Mouse (Mus musculus): Measurements from ENCODE around the gene Zfp831.

Zfp831 gene

GRCm38 (mm10) chr2:174643448-174644144 lies at the start of gene Zfp831:
Zfp831 (plus strand) TSS chr2:174643534.
- no peak for DNase-seq (ENCODE audit: low read depth)

- DNase-seq (ENCODE audit: low read depth), result no peak
Measured at GRCm38 (mm10) chr2:174594965-174595364, 48.4 kb upstream of the Zfp831 start.

GRCm38 (mm10) chr2:174595611-174596010 lies 47.7 kb upstream of the Zfp831 start:
- no peak for DNase-seq (ENCODE audit: low read depth)

- DNase-seq (ENCODE audit: low read depth), result no peak
Measured at GRCm38 (mm10) chr2:174596457-174596856, 46.9 kb upstream of the Zfp831 start.

- DNase-seq (ENCODE audit: low read depth), result peak; percentile 66
Measured at GRCm38 (mm10) chr2:174598451-174598850, 44.9 kb upstream of the Zfp831 start.

- DNase-seq (ENCODE audit: low read depth), result no peak
Measured at GRCm38 (mm10) chr2:174599071-174599635, 44.2 kb upstream of the Zfp831 start.

GRCm38 (mm10) chr2:174599853-174600271 lies 43.5 kb upstream of the Zfp831 start:
- DNase-seq (ENCODE audit: low read depth), result peak; percentile 36

GRCm38 (mm10) chr2:174601938-174602685 lies 41.2 kb upstream of the Zfp831 start:
- DNase-seq (ENCODE audit: low read depth), result peak; percentile 94

GRCm38 (mm10) chr2:174603321-174603720 lies 40.0 kb upstream of the Zfp831 start:
- peak; percentile 48 for DNase-seq (ENCODE audit: low read depth)

- no peak for DNase-seq (ENCODE audit: low read depth)
Measured at GRCm38 (mm10) chr2:174605020-174605419, 38.3 kb upstream of the Zfp831 start.

GRCm38 (mm10) chr2:174605442-174606087 lies 37.8 kb upstream of the Zfp831 start:
- peak; percentile 28 for DNase-seq (ENCODE audit: low read depth)

- no peak for DNase-seq (ENCODE audit: low read depth)
Measured at GRCm38 (mm10) chr2:174606376-174606775, 37.0 kb upstream of the Zfp831 start.

- no peak for DNase-seq (ENCODE audit: low read depth)
Measured at GRCm38 (mm10) chr2:174609892-174610291, 33.4 kb upstream of the Zfp831 start.

GRCm38 (mm10) chr2:174612386-174613063 lies 30.8 kb upstream of the Zfp831 start:
- DNase-seq (ENCODE audit: low read depth), result peak; percentile 69

- peak; percentile 53 for DNase-seq (ENCODE audit: low read depth)
Measured at GRCm38 (mm10) chr2:174613221-174613620, 30.1 kb upstream of the Zfp831 start.

GRCm38 (mm10) chr2:174613921-174614441 lies 29.4 kb upstream of the Zfp831 start:
- peak; percentile 81 for DNase-seq (ENCODE audit: low read depth)

GRCm38 (mm10) chr2:174621881-174622280 lies 21.5 kb upstream of the Zfp831 start:
- no peak for DNase-seq (ENCODE audit: low read depth)

- no peak for DNase-seq (ENCODE audit: low read depth)
Measured at GRCm38 (mm10) chr2:174624430-174624829, 18.9 kb upstream of the Zfp831 start.

GRCm38 (mm10) chr2:174627021-174627420 lies 16.3 kb upstream of the Zfp831 start:
- no peak for DNase-seq (ENCODE audit: low read depth)

- DNase-seq (ENCODE audit: low read depth), result no peak
Measured at GRCm38 (mm10) chr2:174629299-174629850, 14.0 kb upstream of the Zfp831 start.

- no peak for DNase-seq (ENCODE audit: low read depth)
Measured at GRCm38 (mm10) chr2:174636750-174637149, 6.6 kb upstream of the Zfp831 start.

Data from naive thymus-derived CD4-positive, alpha-beta T cell, adult 2 months (primary cell).